Mouse (Mus musculus) ES-E14 (cell line): ENCODE results near the gene Pam. TPM values are rescaled to one million over a fixed set of nuclear protein-coding genes. Genes with fewer than 3 reads are reported as not detected.

Experiments used
- DNase-seq: peaks from one replicate; pipeline ENCODE4 v3.0.0-alpha.2; 2013; ENCODE audit warnings: low read depth, low spot score
- H3K27ac ChIP-seq: 2 replicates; pipeline ENCODE4 v1.5.1; 2012; ENCODE audit warnings: low read depth, mild to moderate bottlenecking, low read length, moderate library complexity, mixed read lengths; ENCODE audit not compliant: poor library complexity, insufficient read depth, severe bottlenecking
- H3K36me3 ChIP-seq: 2 replicates; pipeline ENCODE4 v1.6.1; 2012; ENCODE audit warnings: mild to moderate bottlenecking, low read length, moderate library complexity, mixed read lengths; ENCODE audit not compliant: control insufficient read depth, poor library complexity, insufficient read depth, severe bottlenecking
- H3K4me1 ChIP-seq, 2 experiments: fragments of 150-350 bp in 1 of 2; sonication (generic) in 1 of 2; 2 replicates each; pipeline ENCODE4 v1.6.1; 2012; ENCODE audit warnings: low read length in 2 of 2, mild to moderate bottlenecking in 1 of 2, mixed read lengths in 1 of 2; ENCODE audit not compliant: control insufficient read depth in 2 of 2, insufficient read depth in 2 of 2, poor library complexity in 1 of 2
- H3K4me3 ChIP-seq, 2 experiments: fragments of 150-350 bp in 1 of 2; sonication (generic) in 1 of 2; 2 replicates each; pipeline ENCODE4 v1.5.1; 2012; ENCODE audit warnings: low read length in 2 of 2, low read depth in 1 of 2, mild to moderate bottlenecking in 1 of 2, mixed read lengths in 1 of 2; ENCODE audit not compliant: insufficient read depth in 1 of 2, poor library complexity in 1 of 2, severe bottlenecking in 1 of 2
- H3K9ac ChIP-seq: 2 replicates; pipeline ENCODE4 v1.6.1; 2012; ENCODE audit warnings: low read depth, mild to moderate bottlenecking, low read length, mixed read lengths; ENCODE audit not compliant: poor library complexity, insufficient read depth, severe bottlenecking
- H3K9me3 ChIP-seq: fragments of 150-350 bp; sonication (generic); 2 replicates; pipeline ENCODE4 v1.6.1; 2012; ENCODE audit warnings: low read depth, mild to moderate bottlenecking, low read length; ENCODE audit not compliant: control insufficient read depth, insufficient read depth
- CHD2 ChIP-seq: IDR thresholded peaks from 2 replicates; pipeline ENCODE4 v1.6.1; 2014; ENCODE audit warnings: mild to moderate bottlenecking, low read depth, low read length, inconsistent platforms
- HCFC1 ChIP-seq: IDR thresholded peaks from 2 replicates; pipeline ENCODE4 v1.6.1; 2012; ENCODE audit warnings: low read length, inconsistent platforms, borderline replicate concordance; ENCODE audit not compliant: insufficient read depth
- MAFK ChIP-seq: IDR thresholded peaks from 2 replicates; pipeline ENCODE4 v1.6.1; 2014; ENCODE audit warnings: mild to moderate bottlenecking, low read depth, low read length, inconsistent platforms; ENCODE audit not compliant: insufficient read depth
- ZC3H11A ChIP-seq: IDR thresholded peaks from 2 replicates; pipeline ENCODE4 v1.6.1; 2012; ENCODE audit warnings: low read depth, mild to moderate bottlenecking, inconsistent platforms, low read length, borderline replicate concordance
- ZNF384 ChIP-seq: IDR thresholded peaks from 2 replicates; pipeline ENCODE4 v1.6.1; 2012; ENCODE audit warnings: low read depth, low read length, inconsistent platforms
- in situ Hi-C, 2 experiments: fragments of 600-800 bp; cut with MboI; formaldehyde crosslinking; loops; one replicate each; pipeline ENCODE4 v1.15.1; 2025; ENCODE audit warnings: low sequenced_read_pairs in 2 of 2, inconsistent platforms in 1 of 2; ENCODE audit not compliant: unreplicated experiment in 2 of 2
- total RNA-seq: library from RNA; depleted of rRNA; stranded (reverse); fragments of 300-350 nt; gene quantifications from 2 replicates; pipeline ENCODE4 v1.2.3, GENCODE M21; 2012

The Pam gene
- total RNA-seq, 1 experiment = 16.0 TPM

DNA sequence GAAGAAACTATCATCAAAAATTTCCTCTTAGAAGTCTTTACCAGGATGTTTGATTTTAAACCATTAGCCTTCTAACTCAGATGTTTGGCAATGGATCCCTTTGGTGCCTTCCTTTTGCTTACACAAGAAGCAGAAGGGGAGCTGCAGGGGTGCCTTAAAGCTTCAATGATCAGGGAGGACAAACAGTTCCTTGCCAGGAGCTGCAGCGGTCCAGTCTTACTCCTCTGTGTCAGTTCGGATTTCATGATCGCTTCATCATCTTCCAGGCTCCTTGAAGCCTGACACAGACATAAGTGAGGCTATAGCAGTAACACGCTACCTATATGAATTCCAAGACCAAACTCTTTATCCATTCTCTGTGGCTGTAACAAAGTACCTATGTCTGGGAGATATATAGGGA is 71.6 kb downstream of the Pam start:
- H3K27ac ChIP-seq = no peak overlapping the region
- no peaks in the 10 kb centered on the region for H3K9me3 ChIP-seq
- H3K36me3 ChIP-seq = no peaks in the 10 kb centered on the region
- DNase-seq = no peak
- in situ Hi-C loops = no loop called here
- H3K4me3 ChIP-seq = no peak overlapping the region
- H3K9ac ChIP-seq = no peak overlapping the region
- no peaks in the 10 kb centered on the region for H3K4me1 ChIP-seq
- TF ChIP-seq HCFC1 = no peak
- no peak for TF ChIP-seq CHD2
- TF ChIP-seq MAFK = no peak
- no peak for TF ChIP-seq ZC3H11A
- no peak for TF ChIP-seq ZNF384

DNA sequence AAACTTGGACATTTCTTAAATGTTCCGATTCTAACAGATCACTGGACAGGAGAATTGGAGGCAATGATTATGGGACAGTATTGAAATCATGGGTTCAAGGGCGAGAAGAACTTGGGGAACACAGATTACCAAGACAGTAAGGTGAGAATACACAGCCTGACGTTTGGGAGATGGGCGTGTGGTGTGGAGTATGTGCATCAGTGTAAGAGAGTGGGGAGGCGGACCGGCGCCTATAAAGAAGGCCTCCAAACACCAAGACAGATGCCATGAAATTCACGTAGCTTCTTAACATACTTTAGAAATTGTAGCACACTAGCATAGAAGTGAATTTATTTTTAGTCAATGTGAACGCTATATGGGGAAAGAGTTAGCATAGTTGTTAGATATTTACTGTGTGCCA is 76.5 kb downstream of the Pam start:
- Histone ChIP-seq H3K9me3 (no peaks in the 10 kb centered on the region), H3K4me3 (no peak overlapping the region), H3K36me3 (no peaks in the 10 kb centered on the region), H3K9ac (no peak overlapping the region), H3K4me1 (no peaks in the 10 kb centered on the region), H3K27ac (no peak overlapping the region)
- in situ Hi-C loops = no loop called here
- TF ChIP-seq MAFK = no peak
- DNase-seq = no peak

DNA sequence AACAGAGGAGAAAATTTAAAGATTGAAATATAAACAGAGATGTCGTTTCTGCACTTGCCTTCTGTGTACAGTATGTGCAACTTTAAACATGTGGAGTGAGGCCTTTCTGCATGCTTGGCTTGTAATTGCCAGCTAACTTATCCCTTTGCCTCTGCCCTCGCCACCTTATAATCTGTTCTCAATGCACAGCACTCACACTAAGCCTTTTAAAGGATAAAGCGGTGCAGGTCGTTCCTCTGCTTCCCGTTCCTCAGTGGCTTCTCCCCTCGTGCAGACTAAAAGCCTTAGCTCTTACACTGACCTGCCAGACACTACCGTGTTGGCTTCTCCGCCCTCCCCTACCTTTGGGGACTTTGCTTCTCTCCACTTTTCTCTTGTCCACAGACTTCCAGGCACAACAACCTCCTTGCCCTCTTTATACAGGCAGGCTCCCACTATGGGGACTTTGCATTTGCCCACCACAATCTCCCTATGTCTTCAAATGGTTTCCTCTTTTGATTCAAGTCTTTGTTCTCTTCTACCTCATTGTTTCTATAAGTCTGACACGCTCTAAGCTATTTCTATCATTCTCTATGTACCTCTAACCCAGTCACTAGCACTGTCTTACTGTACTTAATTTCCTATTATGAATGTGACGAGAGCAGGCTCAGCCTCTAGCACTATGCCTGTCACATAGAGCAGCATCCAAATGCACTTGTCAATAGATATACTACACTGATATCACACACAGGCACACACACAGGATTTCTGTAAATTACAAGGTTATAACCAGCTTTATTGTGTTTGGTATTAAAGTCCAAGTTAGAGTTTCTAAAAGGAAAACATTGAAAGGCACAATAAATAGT is 79.2 kb downstream of the Pam start:
- H3K9ac ChIP-seq = no peak overlapping the region
- DNase-seq = no peak
- no peak overlapping the region for H3K4me3 ChIP-seq
- no peaks in the 10 kb centered on the region for H3K36me3 ChIP-seq
- in situ Hi-C loops = no loop called here
- TF ChIP-seq ZC3H11A (no peak), HCFC1 (no peak)
- H3K27ac ChIP-seq = no peak overlapping the region
- no peaks in the 10 kb centered on the region for H3K4me1 ChIP-seq
- no peaks in the 10 kb centered on the region for H3K9me3 ChIP-seq

DNA sequence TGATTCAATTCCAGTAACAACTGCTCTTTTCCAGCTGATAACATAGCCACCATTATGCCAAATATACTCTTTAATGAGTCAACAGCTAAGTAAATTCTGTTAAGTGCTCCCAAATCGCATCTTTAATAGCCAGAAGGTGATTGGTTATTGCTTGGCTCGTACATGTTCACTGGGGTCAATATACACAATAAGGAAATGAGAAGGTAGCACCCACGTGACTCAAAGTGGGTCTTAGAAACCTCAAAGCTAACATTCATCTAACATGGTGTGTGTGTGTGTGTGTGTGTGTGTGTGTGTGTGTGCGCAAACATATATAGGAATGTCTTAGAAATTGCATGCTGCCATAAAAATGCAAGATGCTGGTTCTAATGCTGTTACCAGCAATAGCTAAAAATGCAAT is 79.9 kb downstream of the Pam start:
- H3K4me1 ChIP-seq = no peaks in the 10 kb centered on the region
- H3K27ac ChIP-seq = no peak overlapping the region

DNA sequence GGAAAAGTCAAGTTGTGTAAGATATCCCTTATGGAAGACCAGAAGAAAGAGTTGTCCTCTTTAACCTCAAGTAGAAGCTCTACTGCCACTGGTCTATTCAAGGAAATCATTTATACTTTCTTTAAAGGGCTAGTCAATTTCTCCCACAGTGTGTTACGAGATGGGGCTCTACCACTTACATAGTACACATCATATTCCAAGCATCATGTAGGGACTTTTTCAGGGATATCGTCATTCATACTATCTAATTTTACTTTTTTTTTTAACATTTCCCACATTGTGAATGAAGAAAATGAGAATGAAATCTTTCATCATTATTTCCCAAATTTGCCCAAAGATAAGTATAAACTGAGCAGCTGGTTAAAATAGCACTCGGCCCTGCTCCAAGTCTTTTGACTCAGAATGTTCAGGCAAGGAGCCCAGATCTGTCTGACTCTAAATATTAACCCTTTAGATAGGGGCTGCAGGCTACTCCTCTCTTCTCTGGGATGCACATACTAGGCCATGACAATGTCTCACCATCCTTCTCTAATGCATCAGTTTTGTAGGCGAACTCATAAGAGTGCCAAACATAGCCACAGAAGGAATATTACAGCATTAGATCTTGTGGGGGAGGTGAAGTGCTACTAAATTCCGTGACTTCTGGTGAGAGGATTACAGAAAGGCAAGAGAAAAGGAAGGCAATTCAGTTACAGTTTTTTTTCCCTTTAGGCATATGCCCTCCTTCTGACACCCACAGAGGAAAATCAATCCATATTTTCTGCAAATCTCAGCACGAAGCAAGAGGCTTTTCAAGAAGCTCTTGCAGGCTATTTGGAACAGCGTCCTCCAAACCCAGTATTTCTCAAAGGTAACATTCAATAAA is 92.7 kb downstream of the Pam start:
- TF ChIP-seq HCFC1 = no peak
- no peak for TF ChIP-seq CHD2
- no peak for TF ChIP-seq MAFK
- no peak for TF ChIP-seq ZNF384
- no peak for TF ChIP-seq ZC3H11A
- no peaks in the 10 kb centered on the region for H3K4me1 ChIP-seq
- H3K9ac ChIP-seq = no peak overlapping the region
- no peak for DNase-seq
- no peaks in the 10 kb centered on the region for H3K36me3 ChIP-seq
- H3K27ac ChIP-seq = no peak overlapping the region
- no peaks in the 10 kb centered on the region for H3K9me3 ChIP-seq
- in situ Hi-C loops = no loop called here
- no peak overlapping the region for H3K4me3 ChIP-seq

More for the DNA sequence above, 79.9 kb downstream of the Pam start:
- Histone ChIP-seq H3K9me3 (no peaks in the 10 kb centered on the region), H3K4me3 (no peak overlapping the region), H3K9ac (no peak overlapping the region), H3K36me3 (no peaks in the 10 kb centered on the region)
- DNase-seq = no peak
- no peak for TF ChIP-seq HCFC1
- no peak for TF ChIP-seq ZNF384
- TF ChIP-seq CHD2 = no peak
- in situ Hi-C loops = no loop called here
